Mouse (Mus musculus): ENCODE results near the gene Cnbp.

- TF ChIP-seq CTCF (IDR thresholded peaks at IDR 0.05; ENCODE audit: low read depth, low read length) (no peak), POLR2A (IDR thresholded peaks at IDR 0.05; ENCODE audit: extremely low read depth, insufficient read depth, low read length) (no peak)
Observed at GRCm38 (mm10) chr6:87849780-87850154, 1.1 kb downstream of the Cnbp start.

Measured in liver, adult 2 months (tissue).